Mouse (Mus musculus) R1 (cell line): Measurements from ENCODE around the gene Pde3a.
A peak's percentile ranks its signal among the peaks of the same experiment; 100 is the strongest.

Experiments
- DNase-seq: peaks from one replicate; pipeline ENCODE4 v3.0.0-alpha.2; 2018; ENCODE audit warnings: low read depth, low spot score

Pde3a gene

DNA sequence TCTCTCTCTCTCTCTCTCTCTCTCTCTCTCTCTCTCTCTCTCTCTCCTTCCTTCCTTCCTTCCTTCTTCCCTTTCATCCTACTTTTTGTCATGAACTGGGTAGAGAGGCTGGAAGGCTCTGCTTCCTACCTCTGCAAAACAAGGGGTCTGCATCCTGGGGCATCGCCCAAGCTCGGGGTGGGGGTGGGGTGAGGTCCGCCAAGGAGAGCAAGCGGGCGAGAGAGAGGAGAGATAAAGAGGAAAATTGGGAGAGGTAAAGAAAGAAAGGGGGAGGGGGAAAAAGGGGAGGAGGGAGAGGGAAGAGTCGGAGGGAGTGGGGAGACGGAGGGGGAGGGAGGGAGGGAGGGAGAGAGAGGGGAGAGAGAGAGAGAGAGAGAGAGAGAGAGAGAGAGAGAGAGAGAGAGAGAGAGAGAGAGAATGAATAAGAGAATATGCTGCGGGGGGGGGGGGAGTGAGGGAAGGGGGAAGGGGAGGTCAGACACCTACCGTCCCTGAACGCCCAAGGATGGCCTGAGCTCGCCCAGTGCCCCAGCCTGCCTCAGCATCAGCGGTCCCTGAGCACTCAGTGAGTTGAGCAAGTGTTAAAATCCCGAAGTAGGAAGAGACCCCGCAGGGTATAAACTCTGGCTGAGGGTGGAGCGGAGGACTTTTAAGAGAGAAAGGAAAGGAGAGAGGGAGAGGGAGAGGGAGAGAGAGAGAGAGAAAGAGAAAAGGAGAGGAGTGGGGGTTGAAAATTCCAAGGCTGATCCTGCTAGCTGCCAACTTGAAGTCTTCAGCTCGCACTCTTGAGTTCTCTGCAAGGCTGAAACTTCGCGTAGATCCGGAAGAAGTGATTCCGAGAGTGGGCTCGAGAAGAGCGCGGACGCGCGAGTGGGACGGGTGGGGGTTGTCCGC, at the start of gene Pde3a:
Gene Pde3a (plus strand): TSS at position 579 of the 894 bp plus-strand sequence.
- DNase-seq, result no peak

GRCm38 (mm10) chr6:141200173-141200615, 48.9 kb upstream of the Pde3a start:
- no peak for DNase-seq

GRCm38 (mm10) chr6:141207531-141207930, 41.5 kb upstream of the Pde3a start:
- no peak for DNase-seq

DNA sequence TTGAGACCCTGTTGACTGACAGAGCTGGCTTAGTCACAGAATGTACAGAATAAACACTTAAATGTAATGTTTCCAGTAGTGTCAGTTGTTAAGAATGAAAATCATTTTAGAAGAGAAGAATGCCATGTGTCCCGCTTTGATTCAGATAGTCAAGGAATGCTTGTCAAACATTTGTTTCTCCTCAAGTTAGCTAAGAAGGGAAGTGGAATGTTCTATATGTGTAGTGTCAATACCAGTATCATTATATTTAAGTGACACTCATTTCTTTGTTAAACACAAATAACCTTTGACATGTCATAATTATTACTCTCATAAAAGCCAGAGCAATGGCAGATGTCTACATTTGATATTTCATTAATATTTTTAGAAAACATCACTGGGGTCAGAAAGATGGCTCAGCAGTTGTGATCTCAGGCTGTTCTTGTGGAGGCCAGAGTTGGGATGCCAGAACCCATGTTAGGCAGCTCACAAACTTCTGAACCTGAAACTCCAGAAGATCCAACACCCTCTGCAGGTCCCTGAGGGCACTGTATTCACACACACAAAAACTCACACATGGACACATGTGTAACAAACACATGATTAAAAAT, 40.7 kb upstream of the Pde3a start:
- no peak for DNase-seq

DNA sequence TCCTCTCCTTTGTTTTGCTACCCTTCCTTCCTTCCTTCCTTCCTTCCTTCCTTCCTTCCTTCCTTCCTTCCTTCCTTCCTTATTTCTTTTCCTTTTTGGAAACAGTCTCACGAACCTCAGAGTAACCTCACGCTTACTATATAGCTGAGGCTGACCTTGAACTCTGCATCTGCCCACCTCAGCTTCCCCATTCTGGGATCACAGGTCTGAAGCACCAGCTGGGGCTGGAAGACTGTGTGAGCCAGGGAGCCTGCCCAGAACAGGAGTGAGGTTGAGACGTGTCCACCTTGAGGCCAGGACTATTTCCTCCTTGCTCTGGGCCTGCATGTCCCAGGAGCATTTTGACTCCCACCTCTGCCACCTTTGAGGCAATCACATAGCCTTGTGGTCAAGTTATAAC, 39.0 kb upstream of the Pde3a start:
- no peak for DNase-seq

DNA sequence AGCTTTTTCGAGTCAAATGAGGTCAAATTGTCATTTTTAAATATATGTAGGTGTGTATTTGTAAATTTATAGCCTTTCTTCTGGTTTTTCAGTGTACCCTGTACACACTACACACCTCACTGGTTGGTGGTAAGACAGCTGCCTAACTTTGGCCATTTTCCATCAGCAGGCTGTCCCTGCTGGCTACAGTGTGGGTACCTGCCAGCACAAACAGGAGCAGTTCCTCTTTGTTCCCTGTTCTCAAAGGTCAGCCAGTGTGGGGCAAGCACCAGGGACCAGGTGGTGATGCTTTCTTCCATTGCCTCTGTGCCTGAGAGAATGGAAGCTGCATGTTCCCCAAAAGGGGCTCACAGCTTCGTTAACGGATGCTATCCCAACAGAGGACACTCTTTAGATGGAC, 28.0 kb upstream of the Pde3a start:
- DNase-seq, result no peak

- DNase-seq, result no peak
These were observed 22.0 kb upstream of the Pde3a start for GRCm38 (mm10) chr6:141226851-141227657.

GRCm38 (mm10) chr6:141227658-141228005, 21.4 kb upstream of the Pde3a start:
- no peak for DNase-seq

- no peak for DNase-seq
These were observed 16.2 kb upstream of the Pde3a start for GRCm38 (mm10) chr6:141232756-141233382.

GRCm38 (mm10) chr6:141241809-141242208, 7.3 kb upstream of the Pde3a start:
- no peak for DNase-seq

DNA sequence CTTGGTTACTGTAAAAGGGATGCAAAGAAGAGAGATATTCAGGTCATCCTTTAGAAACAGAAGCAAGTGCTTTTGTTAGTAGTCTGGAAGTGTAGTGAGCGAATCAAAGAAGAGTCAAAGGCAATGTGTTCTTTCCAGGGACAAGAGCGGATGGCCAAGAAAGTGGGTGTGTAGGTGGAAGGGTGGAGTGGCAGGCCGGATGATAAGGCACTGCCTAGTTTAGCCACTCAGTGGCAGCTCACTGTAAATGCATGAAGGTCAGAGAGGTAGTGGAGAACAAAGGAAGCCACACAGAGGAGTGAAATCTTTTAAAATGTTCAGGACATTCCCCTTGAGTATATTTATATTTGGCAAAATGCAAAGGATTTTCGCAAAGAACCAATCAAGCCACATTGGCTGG, 4.0 kb upstream of the Pde3a start:
- peak; percentile 11 for DNase-seq

DNA sequence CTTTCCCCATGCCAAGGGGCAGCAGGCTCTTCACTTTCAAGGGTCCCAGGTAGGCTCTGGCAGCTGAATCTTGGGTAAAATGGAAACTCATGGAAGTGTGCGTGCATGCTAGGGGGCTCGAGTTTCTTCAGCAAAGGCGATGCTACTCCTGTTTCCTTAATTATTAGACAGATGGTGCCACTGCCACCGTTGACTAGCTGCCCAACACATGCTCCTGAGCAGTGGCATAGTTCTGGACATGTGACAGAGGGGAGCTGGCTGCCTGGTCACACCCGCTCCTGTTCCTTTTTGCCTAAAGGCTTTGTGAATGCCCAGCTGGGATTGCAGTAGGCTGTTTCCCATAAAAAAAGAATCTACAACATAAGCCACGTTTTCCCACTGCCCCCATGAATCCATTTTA, 2.7 kb upstream of the Pde3a start:
- no peak for DNase-seq

- DNase-seq, result no peak
These were observed 988 bp upstream of the Pde3a start for GRCm38 (mm10) chr6:141248081-141248480.

GRCm38 (mm10) chr6:141249585-141250295, 671 bp downstream of the Pde3a start:
- DNase-seq, result peak; percentile 59

DNA sequence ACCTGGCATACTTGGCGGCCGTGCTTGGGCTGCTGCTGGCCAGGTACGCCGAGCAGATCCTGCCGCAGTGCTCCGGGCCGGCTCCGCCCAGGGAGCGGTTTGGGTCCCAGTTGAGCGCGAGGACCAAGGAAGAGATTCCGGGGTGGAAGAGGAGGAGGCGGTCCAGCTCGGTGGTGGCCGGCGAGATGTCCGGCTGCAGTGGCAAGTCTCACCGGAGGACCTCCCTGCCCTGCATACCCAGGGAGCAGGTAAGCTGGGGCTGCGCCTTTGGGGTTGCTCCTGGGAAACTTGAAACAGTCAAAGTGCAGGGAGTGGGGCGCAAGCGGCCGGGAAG, 1.2 kb downstream of the Pde3a start:
- DNase-seq, result no peak

GRCm38 (mm10) chr6:141250984-141251383, 1.9 kb downstream of the Pde3a start:
- no peak for DNase-seq

- DNase-seq, result no peak
These were observed 3.5 kb downstream of the Pde3a start for GRCm38 (mm10) chr6:141252520-141252919.

DNA sequence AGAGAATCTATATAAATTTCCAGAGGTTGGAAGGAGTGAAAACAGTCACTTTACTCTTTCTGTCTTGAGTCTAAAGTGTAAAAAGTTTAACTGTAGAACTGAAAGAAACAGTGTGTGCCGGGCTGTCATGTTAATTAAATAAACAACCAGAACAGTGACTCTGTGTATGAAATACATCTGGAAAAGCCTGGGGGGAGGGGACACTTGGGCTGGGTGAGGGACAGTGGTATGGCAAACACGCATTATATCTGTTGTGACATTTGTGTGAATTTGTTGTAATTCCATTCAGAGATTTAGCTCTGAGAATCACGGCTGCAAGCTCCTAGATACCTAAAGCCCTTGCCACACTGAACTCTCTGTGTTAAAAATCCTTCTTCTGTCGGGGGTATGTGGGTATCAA, 5.9 kb downstream of the Pde3a start:
- no peak for DNase-seq

GRCm38 (mm10) chr6:141256896-141257295, 7.8 kb downstream of the Pde3a start:
- no peak for DNase-seq

DNA sequence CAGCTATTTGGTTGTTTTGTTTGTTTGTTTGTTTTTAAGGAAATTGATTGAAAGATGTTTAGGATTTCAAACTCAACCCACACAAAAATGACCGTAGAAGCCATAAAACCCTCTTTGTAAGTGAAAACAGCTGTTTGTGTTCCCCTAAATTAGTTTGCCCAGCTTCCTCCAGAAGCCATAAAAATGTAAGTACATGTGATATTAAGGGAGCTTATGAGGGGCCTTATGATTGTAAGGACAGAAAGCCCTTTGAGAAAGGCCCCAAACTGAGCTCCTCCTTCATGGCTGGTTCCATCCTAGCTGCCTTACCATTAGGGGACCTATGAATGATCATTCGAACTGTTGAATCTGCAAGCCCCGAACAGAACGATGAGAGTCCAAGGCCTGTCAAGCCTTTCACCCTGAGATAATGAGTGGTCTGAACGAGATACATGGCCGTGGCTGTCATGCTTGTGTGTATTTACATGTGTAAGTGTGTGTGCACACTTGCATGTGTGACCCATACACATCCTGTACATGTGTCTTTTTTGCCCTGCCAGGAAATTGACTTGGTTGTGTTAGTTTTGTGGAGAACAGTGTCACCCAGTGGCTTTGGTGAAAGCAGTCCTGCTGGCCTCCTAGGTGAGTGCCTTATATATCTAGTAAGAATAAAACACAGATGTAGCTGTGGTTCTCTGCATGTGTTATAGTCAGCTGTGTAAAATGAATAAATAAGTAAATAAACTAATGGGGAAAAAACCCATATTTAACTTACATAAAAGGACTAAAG, 8.5 kb downstream of the Pde3a start:
- DNase-seq, result no peak

DNA sequence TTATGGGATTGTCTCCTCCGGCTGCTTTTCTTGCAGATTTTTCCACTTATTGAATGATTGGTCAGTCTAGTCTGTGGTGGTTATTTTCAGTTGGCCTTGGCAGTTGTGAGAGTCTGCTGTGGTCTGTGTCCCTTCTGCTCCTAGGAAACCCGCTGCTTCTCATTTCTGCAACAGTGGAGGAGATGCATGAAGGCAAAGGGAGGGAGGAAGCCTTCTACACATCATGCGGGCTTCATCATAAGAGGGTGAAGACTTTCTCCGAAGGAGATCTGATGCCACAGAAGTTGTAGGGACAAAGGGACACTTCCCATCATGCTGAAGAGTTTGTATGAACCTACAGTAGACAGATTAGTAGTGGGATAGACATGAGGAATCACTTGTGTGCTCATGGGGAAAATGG, 16.2 kb downstream of the Pde3a start:
- DNase-seq, result no peak
